Mouse (Mus musculus) neural tube, embryonic 14.5 days (tissue): ENCODE results near the gene Spata31d1d. TPM values are rescaled to one million over a fixed set of nuclear protein-coding genes. Genes with fewer than 3 reads are reported as not detected.
"Not testable (repeated sequence)": the region's sequence is repeated elsewhere in the genome, so short reads cannot be mapped to it uniquely, and the experiment has no call there.

Source experiments
- ATAC-seq: fragments of 200-750 bp; cut with Nextera tagmentation; 2 replicates; pipeline ENCODE4 v1.8.0; 2017; ENCODE audit warnings: low read depth, mild to moderate bottlenecking, moderate TSS enrichment, moderate library complexity
- H3K27ac ChIP-seq: fragments of 300-500 bp; sonication (generic); 2 replicates; pipeline ENCODE4 v1.5.1; 2014; ENCODE audit warnings: low read depth, mild to moderate bottlenecking, control low read depth, low read length, moderate library complexity, mixed read lengths
- H3K27me3 ChIP-seq: fragments of 300-500 bp; sonication (generic); 2 replicates; pipeline ENCODE4 v1.6.1; 2014; ENCODE audit warnings: low read length; ENCODE audit not compliant: control insufficient read depth, insufficient read depth
- H3K36me3 ChIP-seq: fragments of 300-500 bp; sonication (generic); 2 replicates; pipeline ENCODE4 v1.6.1; 2014; ENCODE audit warnings: low read length, mixed read lengths; ENCODE audit not compliant: control insufficient read depth, insufficient read depth
- H3K4me1 ChIP-seq: fragments of 300-500 bp; sonication (generic); 2 replicates; pipeline ENCODE4 v1.6.1; 2014; ENCODE audit warnings: low read length; ENCODE audit not compliant: control insufficient read depth, insufficient read depth
- H3K4me2 ChIP-seq: fragments of 300-500 bp; sonication (generic); 2 replicates; pipeline ENCODE4 v1.6.1; 2014; ENCODE audit warnings: mild to moderate bottlenecking, low read depth, low read length, control low read depth
- H3K4me3 ChIP-seq: fragments of 300-500 bp; sonication (generic); 2 replicates; pipeline ENCODE4 v1.5.1; 2014; ENCODE audit warnings: low read depth, low read length, control low read depth, mixed read lengths
- H3K9ac ChIP-seq: fragments of 300-500 bp; sonication (generic); replicated peaks from 2 replicates; pipeline ENCODE4 v1.6.1; 2014; ENCODE audit warnings: low read depth, mild to moderate bottlenecking, control low read depth, low read length, mixed read lengths
- H3K9me3 ChIP-seq: fragments of 300-500 bp; sonication (generic); 2 replicates; pipeline ENCODE4 v1.6.1; 2016; ENCODE audit warnings: low read length; ENCODE audit not compliant: control insufficient read depth
- WGBS: fragments of 180-500 bp; shearing (Covaris S2); extraction: QIAGEN DNeasy Blood & Tissue Kit; methylation state at CpG from one replicate; pipeline ENCODE4 v1.1.7; 2014; 5-methylcytosine and 5-hydroxymethylcytosine counted together
- polyA plus RNA-seq: library from polyadenylated mRNA; unstranded; fragments of >200 nt; fragmentation: Nextera tagmentation; extraction: Ambion mirVana; gene quantifications from 2 replicates; pipeline ENCODE4 v1.2.1, GENCODE M21; 2014

Spata31d1d gene
- polyA plus RNA-seq = not detected in 2 replicates

GRCm38 (mm10) chr13:59731652-59732051, at the start of gene Spata31d1d:
Spata31d1d (minus strand) TSS chr13:59731752.
- H3K27me3 ChIP-seq = no peaks in the 10 kb centered on the region
- no peaks in the 10 kb centered on the region for H3K36me3 ChIP-seq
- no peak within 1 kb of the TSS for H3K4me2 ChIP-seq
- H3K27ac ChIP-seq = no peak within 1 kb of the TSS
- H3K9ac ChIP-seq = no peak within 1 kb of the TSS
- no peaks in the 10 kb centered on the region for H3K4me1 ChIP-seq
- ATAC-seq = no peak
- no peak within 1 kb of the TSS for H3K4me3 ChIP-seq
- H3K9me3 ChIP-seq = no peaks in the 10 kb centered on the region
- 47% methylated on average over 7 of the region's 7 CpGs for WGBS

GRCm38 (mm10) chr13:59779744-59780264, 48.3 kb upstream of the Spata31d1d start:
- not testable (repeated sequence) for ATAC-seq, H3K4me1 ChIP-seq, H3K9ac ChIP-seq, H3K9me3 ChIP-seq, H3K27ac ChIP-seq, H3K4me3 ChIP-seq, H3K4me2 ChIP-seq, H3K27me3 ChIP-seq
- WGBS = 100% methylated on average over 1 of the region's 1 CpGs
- H3K36me3 ChIP-seq = peaks cover 82% of the 10 kb centered on the region

GRCm38 (mm10) chr13:59779213-59779612, 47.7 kb upstream of the Spata31d1d start:
- H3K4me3 ChIP-seq = no peak overlapping the region
- ATAC-seq = no peak
- whole genome bisulfite sequencing = 93% methylated on average over 4 of the region's 4 CpGs

GRCm38 (mm10) chr13:59775168-59775567, 43.6 kb upstream of the Spata31d1d start:
- H3K36me3 ChIP-seq = peaks cover 43% of the 10 kb centered on the region

More at GRCm38 (mm10) chr13:59779213-59779612, 47.7 kb upstream of the Spata31d1d start:
- H3K9ac ChIP-seq = no peak overlapping the region
- H3K27me3 ChIP-seq = no peaks in the 10 kb centered on the region
- H3K9me3 ChIP-seq = no peaks in the 10 kb centered on the region
- no peak overlapping the region for H3K4me2 ChIP-seq
- no peaks in the 10 kb centered on the region for H3K4me1 ChIP-seq
- H3K27ac ChIP-seq = no peak overlapping the region
- peaks cover 79% of the 10 kb centered on the region for H3K36me3 ChIP-seq

GRCm38 (mm10) chr13:59771257-59771656, 39.7 kb upstream of the Spata31d1d start:
- ATAC-seq = no peak
- H3K9me3 ChIP-seq = no peaks in the 10 kb centered on the region
- no peaks in the 10 kb centered on the region for H3K27me3 ChIP-seq
- peaks cover 17% of the 10 kb centered on the region for H3K36me3 ChIP-seq
- peaks cover 26% of the 10 kb centered on the region for H3K4me1 ChIP-seq
- WGBS = 57% methylated on average over 9 of the region's 9 CpGs
- H3K4me2 ChIP-seq = peak overlapping the region; percentile 64; the same call in 1 of the 2 replicates
- H3K4me3 ChIP-seq = no peak overlapping the region
- no peak overlapping the region for H3K9ac ChIP-seq
- H3K27ac ChIP-seq = peak overlapping the region; percentile 95

More at GRCm38 (mm10) chr13:59775168-59775567, 43.6 kb upstream of the Spata31d1d start:
- no peak overlapping the region for H3K4me2 ChIP-seq
- H3K4me1 ChIP-seq = 0 out of 2 replicates have a peak, but pooled peaks cover 3% of the 10 kb centered on the region
- H3K9me3 ChIP-seq = no peaks in the 10 kb centered on the region
- WGBS = 81% methylated on average over 3 of the region's 3 CpGs
- H3K4me3 ChIP-seq = no peak overlapping the region
- H3K27ac ChIP-seq = no peak overlapping the region
- H3K27me3 ChIP-seq = no peaks in the 10 kb centered on the region
- H3K9ac ChIP-seq = no peak overlapping the region
- ATAC-seq = no peak

- peak overlapping the region; percentile 84 for H3K4me3 ChIP-seq
- H3K9me3 ChIP-seq = no peaks in the 10 kb centered on the region
- WGBS = 75% methylated on average over 9 of the region's 9 CpGs
- H3K27ac ChIP-seq = peak overlapping the region; percentile 95
- peak overlapping the region; percentile 55 for H3K9ac ChIP-seq
- peaks cover 27% of the 10 kb centered on the region for H3K4me1 ChIP-seq
- no peaks in the 10 kb centered on the region for H3K27me3 ChIP-seq
- ATAC-seq = no peak
- H3K36me3 ChIP-seq = peaks cover 13% of the 10 kb centered on the region
- peak overlapping the region; percentile 64 for H3K4me2 ChIP-seq
These were observed 39.3 kb upstream of the Spata31d1d start for GRCm38 (mm10) chr13:59770847-59771246.

- H3K27me3 ChIP-seq = no peaks in the 10 kb centered on the region
- peak overlapping the region; percentile 84 for H3K4me3 ChIP-seq
- under 1% methylated on average over 28 of the region's 28 CpGs for WGBS
- peaks cover 27% of the 10 kb centered on the region for H3K4me1 ChIP-seq
- peak overlapping the region; percentile 55 for H3K9ac ChIP-seq
- peak overlapping the region; percentile 64 for H3K4me2 ChIP-seq
- H3K27ac ChIP-seq = peak overlapping the region; percentile 95
- peak; percentile 89 for ATAC-seq
- H3K36me3 ChIP-seq = peaks cover 6% of the 10 kb centered on the region; the same call in 1 of the 2 replicates
- no peaks in the 10 kb centered on the region for H3K9me3 ChIP-seq
These were observed 38.6 kb upstream of the Spata31d1d start for GRCm38 (mm10) chr13:59770164-59770562.

- Histone ChIP-seq H3K4me3 (peak within 1 kb of the TSS; percentile 84), H3K4me2 (peak within 1 kb of the TSS; percentile 85), H3K27ac (peak within 1 kb of the TSS; percentile 95), H3K9ac (peak within 1 kb of the TSS; percentile 55), H3K9me3 (no peaks in the 10 kb centered on the region), H3K4me1 (peaks cover 27% of the 10 kb centered on the region), H3K36me3 (no peaks in the 10 kb centered on the region), H3K27me3 (no peaks in the 10 kb centered on the region)
- ATAC-seq = peak; percentile 98
- under 1% methylated on average over 85 of the region's 91 CpGs for WGBS
These were observed 38.0 kb upstream of the Spata31d1d start, which contains the start of gene Isca1 for GRCm38 (mm10) chr13:59769296-59770163. Isca1 (minus strand) TSS chr13:59769810.

- peaks cover 27% of the 10 kb centered on the region for H3K4me1 ChIP-seq
- 37% methylated on average over 13 of the region's 13 CpGs for WGBS
- no peaks in the 10 kb centered on the region for H3K9me3 ChIP-seq
- H3K9ac ChIP-seq = peak overlapping the region; percentile 55; the same call in 1 of the 2 replicates
- H3K27ac ChIP-seq = no peak overlapping the region
- H3K4me3 ChIP-seq = peak overlapping the region; percentile 84
- no peaks in the 10 kb centered on the region for H3K36me3 ChIP-seq
- no peak for ATAC-seq
- H3K27me3 ChIP-seq = no peaks in the 10 kb centered on the region
- H3K4me2 ChIP-seq = peak overlapping the region; percentile 85
These were observed 37.0 kb upstream of the Spata31d1d start for GRCm38 (mm10) chr13:59768531-59768930.
